Mouse (Mus musculus): Measurements from ENCODE around the gene Gm17660. TPM values are rescaled to one million over a fixed set of nuclear protein-coding genes. Genes with fewer than 3 reads are reported as not detected.
"Not testable (repeated sequence)": the region's sequence is repeated elsewhere in the genome, so short reads cannot be mapped to it uniquely, and the experiment has no call there.

The Gm17660 gene
- total RNA-seq, 2 experiments from 2014 or later, result not detected

GRCm38 (mm10) chr5:104039154-104039932 is 38.1 kb downstream of the Gm17660 start:
- DNase-seq, result peak; percentile 47 to 65

GRCm38 (mm10) chr5:104036686-104037085 is 40.7 kb downstream of the Gm17660 start:
- DNase-seq, result no peak

GRCm38 (mm10) chr5:104035824-104036223 is 41.6 kb downstream of the Gm17660 start:
- no peak for DNase-seq

- DNase-seq, result no peak
Observed at GRCm38 (mm10) chr5:104035066-104035465, 42.3 kb downstream of the Gm17660 start.

GRCm38 (mm10) chr5:104032434-104033097 is 44.8 kb downstream of the Gm17660 start:
- DNase-seq, result no peak

- no peak for DNase-seq
Observed at GRCm38 (mm10) chr5:104025245-104025854, 52.1 kb downstream of the Gm17660 start.

- DNase-seq, result no peak
Observed at GRCm38 (mm10) chr5:104024762-104025161, 52.6 kb downstream of the Gm17660 start.

GRCm38 (mm10) chr5:104024193-104024592 is 53.2 kb downstream of the Gm17660 start:
- DNase-seq, result not testable (repeated sequence)

GRCm38 (mm10) chr5:104023289-104024020 is 54.0 kb downstream of the Gm17660 start:
- no peak for DNase-seq

GRCm38 (mm10) chr5:104022558-104022957 is 54.9 kb downstream of the Gm17660 start:
- no peak for DNase-seq

GRCm38 (mm10) chr5:104021597-104022378 is 55.6 kb downstream of the Gm17660 start, which contains the start of gene Hsd17b11:
Gene Hsd17b11, minus strand, starts transcription at chr5:104021919.
- peak; percentile 92 to 93 for DNase-seq

Small RNAs within 50 kb of the gene (microRNA-seq; reads per million reads assigned to microRNA genes)
- gene Mir5619, result not detected

Other genes starting within 250 kb of the Gm17660 start
- gene Klhl8, start 166.3 kb downstream of the Gm17660 start, total RNA-seq (2021), result 10 to 100 TPM; 19.7 to 20.5 TPM
- gene Hsd17b13, start 100.2 kb downstream of the Gm17660 start, total RNA-seq (2021), result under 1 TPM in 1 of 2 experiments, not detected in 1; 0.20 TPM
- gene Hsd17b11, start 55.7 kb downstream of the Gm17660 start, total RNA-seq (2021), result 10 to 100 TPM; 50.4 to 80.2 TPM
- 10 to 100 TPM; 58.6 to 67.5 TPM for gene Nudt9, start 31.3 kb downstream of the Gm17660 start, total RNA-seq (2021)
- 10 to 100 TPM; 24.9 to 34.7 TPM for gene Sparcl1, start 36.1 kb upstream of the Gm17660 start, total RNA-seq (2021)
- not detected for gene Dspp, start 93.1 kb upstream of the Gm17660 start, total RNA-seq (2021)
- not detected for gene Dmp1, start 125.0 kb upstream of the Gm17660 start, total RNA-seq (2021)
- not detected for gene Ibsp, start 221.6 kb upstream of the Gm17660 start, total RNA-seq (2021)
- gene Mepe, start 247.7 kb upstream of the Gm17660 start, total RNA-seq (2021), result not detected